Mouse (Mus musculus) embryonic fibroblast, embryonic 13.5 days (primary cell): ENCODE data around the gene Cngb1.

Experiments
- CTCF ChIP-seq: IDR thresholded peaks from 2 replicates; pipeline ENCODE4 v1.5.1; 2011; ENCODE audit warnings: mild to moderate bottlenecking, control low read depth, low read length, moderate library complexity, borderline replicate concordance; ENCODE audit not compliant: insufficient read depth
- POLR2A ChIP-seq: IDR thresholded peaks from 2 replicates; pipeline ENCODE4 v1.6.1; 2011; ENCODE audit warnings: low read depth, mild to moderate bottlenecking, control low read depth, low read length, moderate library complexity

DNA sequence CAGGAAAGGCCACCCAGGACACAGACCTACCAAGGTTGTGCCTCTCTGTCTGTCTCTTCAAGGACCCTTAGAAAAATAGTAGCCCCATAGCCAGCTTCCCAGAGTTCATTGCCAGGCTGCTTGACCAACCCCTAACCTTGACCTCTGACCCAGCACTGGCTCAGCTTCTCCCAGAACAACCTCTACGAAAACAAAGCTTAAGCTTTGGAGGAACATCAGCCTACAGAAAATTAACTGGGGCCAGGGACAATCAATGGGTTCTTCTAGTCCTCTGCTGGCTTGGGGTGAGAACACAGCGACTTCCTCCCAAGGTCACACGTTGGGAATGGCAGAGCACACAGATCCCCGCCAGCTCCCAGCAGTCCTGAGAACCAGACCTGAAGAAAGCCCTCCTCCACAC, 859 bp downstream of the Cngb1 start:
- TF ChIP-seq POLR2A (no peak), CTCF (no peak)
